Mouse (Mus musculus): ENCODE results near the gene Thbs2.

Gene Thbs2

DNA sequence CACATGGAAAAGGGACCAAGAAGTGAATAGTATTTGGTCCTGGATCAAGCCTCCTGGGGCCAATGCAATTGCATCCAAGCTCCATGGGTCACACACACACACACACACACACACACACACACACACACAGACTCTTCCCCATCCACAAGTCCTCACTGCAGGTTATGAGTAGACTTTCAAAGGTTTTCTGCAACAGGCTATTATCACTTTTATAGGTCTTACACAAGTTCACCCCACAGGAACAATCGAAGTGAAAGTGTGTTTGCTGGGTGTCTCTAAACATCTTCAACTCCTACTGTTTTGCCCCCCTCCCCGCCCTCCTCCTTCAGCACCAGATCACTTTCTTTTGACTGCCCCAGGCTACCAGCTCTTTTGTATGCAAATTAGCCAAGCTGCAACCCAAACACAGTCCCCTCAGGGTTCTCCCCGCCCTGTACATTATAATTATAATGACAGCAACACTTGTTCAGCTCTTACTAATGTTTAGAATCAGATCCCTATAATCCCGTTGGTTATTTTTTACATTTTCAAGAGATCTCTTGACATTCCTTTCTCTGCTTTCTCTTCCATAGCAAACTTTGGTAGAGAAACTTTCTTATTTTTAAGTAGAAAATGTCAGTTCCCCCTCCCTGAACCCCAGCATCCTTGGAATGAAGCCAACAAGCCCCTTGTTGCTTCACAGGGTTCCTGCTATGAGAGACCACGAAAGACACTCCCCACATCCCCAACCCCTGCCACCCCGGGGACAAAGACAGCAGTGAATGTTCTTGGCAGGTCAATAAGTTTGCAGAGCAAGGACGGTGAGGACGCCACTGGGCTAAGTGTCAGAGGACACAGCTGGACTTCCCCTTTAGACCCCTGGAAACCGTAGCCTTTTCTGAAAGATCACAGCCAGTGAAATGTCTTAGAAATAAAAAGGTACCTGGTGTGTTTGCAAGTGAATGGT, 714 bp downstream of the Thbs2 start:
- no peak for DNase-seq

DNA sequence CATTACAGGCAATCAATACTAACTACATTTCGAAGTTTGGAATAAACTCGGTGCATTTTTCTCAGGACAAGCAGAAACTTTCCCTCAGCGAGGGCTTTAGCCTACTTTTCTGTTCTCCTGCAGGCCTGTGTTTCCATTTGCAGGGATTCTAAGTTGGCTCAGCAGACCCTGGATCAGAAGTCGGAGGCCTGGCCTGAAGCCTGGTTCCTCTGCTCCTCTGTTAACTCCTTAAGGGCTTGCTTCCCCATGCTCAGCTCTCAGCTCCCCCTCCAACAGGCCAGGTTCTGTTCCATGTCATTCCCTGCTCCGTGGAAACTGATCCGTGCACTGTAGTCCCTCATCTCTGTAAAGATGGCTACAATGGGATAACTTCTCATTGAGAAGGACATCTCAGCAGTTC, 2.1 kb downstream of the Thbs2 start:
- no peak for DNase-seq

DNA sequence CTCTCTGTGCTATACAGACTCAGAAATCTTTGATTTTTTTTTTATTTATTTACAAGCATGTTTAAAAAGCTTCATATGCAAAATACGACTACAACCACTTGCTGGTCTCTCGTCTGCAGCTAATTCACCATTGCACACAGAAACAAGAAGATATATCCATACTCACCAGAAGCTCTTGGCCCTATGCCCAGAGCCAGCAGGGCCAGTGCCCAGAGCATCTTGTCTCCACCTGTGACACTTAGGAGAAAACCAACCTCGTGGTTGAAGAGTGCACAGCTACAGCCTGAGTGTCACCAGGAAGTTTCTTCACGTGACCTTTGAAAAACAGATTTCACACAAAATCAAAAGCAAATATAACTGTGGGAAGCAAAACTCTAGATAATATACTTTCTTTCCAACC, 2.8 kb downstream of the Thbs2 start:
- DNase-seq: no peak

DNA sequence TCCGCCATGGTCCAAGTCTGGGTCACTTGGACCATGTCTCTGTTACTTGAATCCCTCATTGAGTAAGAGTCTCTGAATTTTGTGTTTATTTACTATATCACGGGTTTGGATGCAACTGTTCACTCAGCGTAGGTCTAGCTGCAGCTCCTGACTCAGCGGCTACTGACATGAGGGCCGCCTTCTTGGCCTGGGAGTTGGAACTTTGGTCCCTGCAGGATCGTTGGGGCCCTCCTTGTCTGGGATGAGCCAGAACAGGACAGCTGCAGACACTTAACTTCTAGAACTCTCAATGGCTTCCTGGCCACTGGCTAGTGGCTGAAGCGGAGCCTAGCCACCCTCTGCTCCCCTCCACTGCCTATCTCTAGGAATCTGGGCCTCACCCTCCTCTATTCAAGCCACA, 11.2 kb downstream of the Thbs2 start:
- DNase-seq: no peak

DNA sequence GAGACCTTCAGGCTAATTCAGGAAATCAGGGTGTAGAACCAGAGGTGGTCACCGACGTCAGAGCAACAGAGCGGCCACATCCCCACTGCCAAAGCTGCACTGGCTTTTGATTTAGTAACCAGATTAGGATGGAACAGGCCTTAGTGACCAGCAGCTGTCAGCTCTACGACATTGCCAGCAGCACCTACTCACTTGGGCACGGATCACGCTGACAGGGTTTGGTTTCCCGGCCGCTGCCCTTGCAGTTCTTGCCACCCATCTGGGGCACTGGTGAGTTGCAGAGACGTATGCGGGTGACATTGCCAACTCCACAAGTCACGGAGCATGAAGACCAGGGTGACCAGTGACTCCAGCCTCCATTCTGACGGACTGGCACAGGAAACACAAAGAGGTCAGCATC, 13.0 kb downstream of the Thbs2 start:
- no peak for DNase-seq

DNA sequence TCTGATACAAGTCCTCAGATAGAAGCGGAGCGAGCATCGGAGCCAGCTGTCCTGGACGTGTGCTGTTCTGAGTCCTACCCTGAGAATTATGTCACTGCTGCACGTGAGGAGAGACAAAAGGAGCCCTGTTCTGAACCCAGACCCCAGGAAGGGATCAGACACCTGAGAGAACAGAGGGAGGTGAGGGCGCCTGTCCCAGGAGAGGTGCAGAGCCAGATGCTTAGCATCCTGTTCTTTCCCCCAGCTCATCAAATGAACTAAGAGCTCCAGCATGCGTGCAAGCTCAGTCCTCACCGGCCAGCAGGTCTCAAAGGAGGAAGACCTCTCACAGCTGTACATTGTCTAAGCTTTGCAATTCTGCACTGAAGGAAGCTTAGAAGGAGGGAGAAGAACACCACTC, 16.8 kb downstream of the Thbs2 start:
- no peak for DNase-seq

DNA sequence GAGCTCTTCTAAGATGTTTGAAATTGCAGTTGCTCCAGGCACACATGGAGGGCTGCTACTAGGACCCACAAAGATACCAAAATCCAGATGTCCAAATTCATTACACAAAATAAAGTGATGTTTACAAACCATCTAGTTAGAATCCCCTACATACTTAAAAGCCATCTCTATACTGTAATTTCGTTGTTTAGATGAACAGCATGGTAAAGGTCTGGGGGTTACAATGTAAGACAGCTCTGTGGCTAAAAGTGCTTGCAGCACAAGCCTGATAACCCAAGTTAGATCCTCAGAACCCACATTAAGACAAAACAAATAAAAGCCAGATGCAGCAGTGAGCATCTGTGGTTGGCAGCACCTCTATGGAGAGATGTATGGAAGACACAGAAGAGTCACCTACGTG, 18.5 kb downstream of the Thbs2 start:
- no peak for DNase-seq

DNA sequence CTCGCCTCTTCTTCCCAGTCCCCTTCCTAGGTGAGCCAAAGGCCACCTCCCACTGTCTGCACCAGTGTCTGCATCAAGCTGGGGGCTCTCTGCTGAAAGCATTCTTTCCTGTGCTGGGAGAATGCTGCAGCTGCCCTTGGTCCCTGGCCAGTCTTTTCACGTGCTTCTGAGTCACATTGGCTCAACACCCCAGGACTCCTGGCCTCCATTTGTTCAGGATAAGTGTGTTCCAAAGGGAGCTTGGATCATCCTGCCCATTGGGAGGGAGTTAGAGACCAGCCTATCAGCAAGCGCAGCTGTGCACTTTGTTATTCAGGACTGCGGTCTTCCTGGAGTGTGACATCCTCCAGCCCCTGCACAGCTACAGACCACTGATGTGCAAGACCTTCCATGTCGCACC, 21.6 kb downstream of the Thbs2 start:
- DNase-seq: peak in 1 of 2 experiments; percentile 10

DNA sequence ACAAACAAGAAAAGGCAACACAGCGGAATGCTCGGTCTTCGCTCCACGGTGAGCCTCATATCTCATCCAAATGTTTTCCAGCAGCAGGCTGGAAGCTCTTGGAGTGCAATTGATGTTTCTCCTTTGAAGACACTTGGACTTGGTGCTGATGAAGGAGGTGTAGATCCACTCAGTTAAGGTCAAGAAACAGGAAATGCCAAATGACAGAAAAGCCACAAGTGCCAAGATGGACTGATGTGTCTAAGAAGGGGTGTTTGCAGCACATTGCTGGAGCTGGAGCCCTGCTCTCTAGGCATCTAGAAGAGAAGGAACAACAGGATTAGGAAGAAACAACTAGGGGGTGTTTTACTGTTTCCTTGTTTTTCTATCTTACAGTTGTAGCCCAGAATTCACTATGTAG, 26.8 kb downstream of the Thbs2 start:
- DNase-seq: no peak

DNA sequence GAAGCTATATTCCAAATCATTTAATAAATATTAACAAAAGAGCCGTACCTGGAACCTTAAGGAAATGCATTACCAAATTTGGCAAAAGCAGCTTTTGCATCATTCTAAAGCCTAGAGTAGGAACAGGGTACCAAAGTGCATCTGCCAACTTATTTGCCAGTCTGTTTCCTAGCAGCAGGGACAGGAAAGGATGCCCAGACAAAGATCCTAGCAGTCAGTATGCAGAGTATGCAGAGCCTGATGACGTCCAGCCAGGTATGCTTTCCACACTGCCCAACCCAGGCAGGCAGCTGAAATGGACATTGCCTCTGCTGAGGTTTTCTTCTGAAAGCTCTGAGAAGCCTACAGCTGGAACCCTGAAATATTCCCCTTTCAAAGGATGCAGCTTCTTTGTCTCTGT, 27.6 kb downstream of the Thbs2 start:
- DNase-seq: no peak

DNA sequence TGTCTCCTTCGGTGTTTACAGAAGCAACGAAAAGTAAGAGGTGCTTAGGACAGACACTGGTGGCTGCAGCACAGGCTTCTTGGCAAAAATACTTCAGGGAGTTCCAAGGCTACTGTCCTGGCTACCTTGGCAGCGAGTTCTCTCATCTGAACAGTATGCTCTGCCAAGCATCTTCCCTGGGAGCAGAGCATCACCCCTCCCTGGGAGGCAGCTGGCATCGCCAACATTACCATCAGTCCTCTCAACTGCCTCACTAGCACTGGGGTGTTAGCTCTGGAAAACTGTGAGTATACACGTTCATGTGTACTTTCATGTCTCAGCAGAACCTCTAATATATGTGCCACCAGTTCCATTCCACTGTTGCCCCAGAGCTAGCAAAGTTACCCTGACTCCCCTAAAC, 30.7 kb downstream of the Thbs2 start:
- DNase-seq: no peak

DNA sequence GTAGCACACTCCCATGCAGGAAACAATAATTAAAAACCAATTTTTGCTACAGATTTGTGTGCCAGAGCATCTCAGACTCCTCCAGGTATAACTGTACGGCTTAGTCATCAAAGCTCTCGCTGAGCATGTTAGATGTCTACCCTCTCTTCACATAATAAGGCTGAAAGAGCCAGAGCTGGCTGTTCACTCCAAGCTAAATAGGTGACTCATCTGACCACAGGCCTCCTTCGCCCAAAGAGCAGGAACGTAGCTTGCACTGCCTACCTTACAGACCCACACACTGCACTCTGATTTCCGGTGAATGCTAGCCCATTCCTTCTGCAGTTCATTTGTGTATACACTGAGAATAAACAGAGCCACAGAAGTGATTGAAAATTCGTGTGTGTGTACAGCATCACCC, 31.6 kb downstream of the Thbs2 start:
- DNase-seq: no peak

DNA sequence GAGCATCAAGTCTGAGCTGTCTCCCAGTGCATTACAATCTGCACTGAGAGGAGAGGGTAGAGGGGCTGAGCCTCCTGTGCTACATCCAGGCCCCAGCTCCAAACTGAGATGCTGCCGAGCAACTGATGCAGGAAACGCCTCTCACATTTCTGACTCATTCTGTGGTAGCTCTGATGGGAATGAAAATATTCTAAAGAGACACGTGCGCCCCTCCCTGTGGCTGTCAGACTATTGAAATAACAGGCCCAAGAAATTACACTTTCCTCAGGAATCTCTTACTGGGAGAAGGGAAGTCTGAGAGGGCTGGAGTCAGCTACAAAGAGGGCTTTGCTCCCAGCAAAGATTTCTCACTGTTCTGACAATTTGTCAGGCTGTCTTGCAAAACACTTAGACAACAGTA, 34.3 kb downstream of the Thbs2 start:
- no peak for DNase-seq

DNA sequence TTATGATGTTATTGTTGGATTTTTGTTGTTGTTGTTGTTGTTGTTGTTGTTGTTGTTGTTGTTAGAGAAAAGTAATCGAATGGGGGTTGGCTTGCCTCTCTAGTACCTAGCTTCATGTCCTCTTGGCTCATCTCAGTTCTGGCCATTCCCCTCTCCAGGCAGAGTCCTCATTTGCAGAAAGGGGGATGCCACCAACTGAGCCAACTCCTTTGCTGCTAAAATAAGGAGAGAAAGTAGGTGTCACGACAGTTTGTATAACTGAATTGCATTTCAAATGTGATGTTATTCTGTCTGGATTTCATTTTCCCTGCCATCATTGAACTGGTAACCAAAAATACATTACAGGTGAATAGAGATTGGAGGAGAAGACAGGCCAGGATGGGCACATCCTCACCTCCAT, 35.9 kb downstream of the Thbs2 start:
- no peak for DNase-seq

DNA sequence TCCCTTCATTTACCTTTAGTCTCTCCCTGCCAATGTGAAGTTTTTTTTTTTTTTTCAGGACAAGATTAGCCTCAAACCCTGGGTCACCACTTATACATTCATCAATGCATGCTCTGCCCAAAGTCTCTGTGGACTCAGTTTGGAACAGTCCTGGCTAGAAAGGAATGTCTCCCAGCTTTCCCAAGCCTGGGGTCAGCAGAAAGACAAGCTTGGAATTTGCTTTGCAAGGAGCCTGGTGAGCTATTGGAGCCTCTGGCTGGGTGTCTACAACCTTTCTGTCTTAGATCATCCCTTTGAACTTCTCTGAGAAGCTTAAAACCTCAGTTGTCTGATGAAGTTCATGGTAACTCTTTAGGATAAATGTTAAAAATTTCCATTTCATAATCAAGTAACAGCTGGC, 36.9 kb downstream of the Thbs2 start:
- DNase-seq: no peak

DNA sequence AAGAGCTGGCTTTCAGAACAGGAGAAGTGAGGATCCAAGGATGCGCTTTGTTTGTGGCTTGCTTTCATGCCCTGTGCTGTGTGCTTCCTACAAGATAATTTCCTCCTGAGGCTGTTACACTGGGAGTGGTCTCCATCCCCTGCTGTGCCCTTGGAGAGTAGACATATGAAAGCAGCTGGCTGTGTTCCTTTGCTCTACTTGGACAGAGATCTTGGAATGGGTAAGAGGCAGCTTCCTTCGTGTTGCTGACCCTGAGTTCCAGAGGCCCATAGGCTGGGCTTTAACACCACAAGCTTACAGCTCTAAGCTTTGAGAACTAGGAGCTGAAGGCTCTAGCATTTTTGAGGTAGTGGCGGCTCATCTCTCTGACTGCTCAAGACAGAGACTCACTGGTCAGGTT, 39.1 kb downstream of the Thbs2 start:
- no peak for DNase-seq

DNA sequence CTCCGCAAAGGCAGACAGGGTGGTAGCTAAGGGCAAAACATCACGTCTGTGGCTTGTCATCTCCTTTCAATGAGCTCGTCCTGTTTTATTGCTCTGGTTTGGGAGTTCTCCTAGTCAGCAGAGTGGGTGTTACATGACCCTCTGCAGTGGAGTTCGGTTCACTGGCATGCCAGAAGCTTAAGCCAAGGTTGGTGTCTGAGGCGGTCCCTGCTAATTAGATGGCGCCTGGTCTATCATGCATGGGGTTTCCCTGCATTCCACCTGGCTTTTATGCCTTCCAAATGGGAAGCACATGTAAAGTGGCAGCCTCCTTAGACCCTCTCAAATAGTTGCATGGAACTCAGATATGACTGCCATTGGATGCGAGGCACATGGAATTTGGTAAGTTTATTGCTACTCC, 42.0 kb downstream of the Thbs2 start:
- no peak for DNase-seq

DNA sequence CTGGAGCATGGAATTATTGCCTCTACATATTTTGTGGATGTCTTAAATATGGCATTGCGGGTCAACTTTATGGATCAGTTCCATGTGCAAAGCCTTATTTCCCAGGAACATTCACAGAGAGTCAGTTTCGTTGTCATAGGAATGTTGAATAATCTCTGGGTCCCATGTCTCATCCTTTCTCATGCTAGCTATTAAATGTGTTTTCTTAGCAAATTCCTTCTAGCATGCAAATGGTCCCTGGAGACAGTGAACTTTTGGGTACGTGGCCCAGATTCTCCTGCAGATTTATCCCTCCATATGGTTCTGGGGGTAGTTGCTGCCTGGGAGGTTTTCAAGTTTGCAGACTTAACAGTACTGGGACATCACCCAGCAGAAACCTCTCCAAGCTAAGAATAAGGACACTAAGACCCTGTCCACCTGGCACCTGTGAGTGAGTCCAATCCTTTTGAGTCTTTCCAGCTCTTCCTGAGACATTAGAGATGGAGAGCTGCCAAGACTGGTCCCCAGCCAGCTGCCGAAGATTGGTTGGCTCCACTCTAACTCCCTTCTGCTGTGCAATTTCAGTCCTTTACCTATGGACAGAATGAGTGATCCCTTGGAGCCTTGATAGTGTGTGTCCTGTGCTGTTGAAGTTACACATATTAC, 45.9 kb downstream of the Thbs2 start:
- no peak for DNase-seq

DNA sequence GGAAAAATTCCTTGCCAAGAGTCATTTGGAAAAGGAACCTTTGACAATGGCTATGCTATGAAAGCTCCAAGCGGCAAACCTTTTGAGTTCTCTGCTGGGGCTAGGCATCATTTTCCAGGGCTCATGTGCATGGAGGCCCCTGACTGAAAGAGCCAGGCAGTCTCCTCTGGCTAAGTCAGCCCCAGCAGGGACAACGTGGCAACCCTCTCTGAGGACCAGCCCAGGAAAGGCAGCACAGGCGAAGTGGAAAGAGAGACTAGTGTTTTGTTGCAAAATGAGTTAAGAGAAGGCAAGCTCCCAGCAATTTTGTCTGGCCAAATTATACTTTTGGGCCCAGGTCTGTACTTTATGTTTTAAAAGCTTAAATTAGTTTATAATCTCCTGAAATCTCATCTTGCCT, 50.0 kb downstream of the Thbs2 start:
- DNase-seq: no peak

DNA sequence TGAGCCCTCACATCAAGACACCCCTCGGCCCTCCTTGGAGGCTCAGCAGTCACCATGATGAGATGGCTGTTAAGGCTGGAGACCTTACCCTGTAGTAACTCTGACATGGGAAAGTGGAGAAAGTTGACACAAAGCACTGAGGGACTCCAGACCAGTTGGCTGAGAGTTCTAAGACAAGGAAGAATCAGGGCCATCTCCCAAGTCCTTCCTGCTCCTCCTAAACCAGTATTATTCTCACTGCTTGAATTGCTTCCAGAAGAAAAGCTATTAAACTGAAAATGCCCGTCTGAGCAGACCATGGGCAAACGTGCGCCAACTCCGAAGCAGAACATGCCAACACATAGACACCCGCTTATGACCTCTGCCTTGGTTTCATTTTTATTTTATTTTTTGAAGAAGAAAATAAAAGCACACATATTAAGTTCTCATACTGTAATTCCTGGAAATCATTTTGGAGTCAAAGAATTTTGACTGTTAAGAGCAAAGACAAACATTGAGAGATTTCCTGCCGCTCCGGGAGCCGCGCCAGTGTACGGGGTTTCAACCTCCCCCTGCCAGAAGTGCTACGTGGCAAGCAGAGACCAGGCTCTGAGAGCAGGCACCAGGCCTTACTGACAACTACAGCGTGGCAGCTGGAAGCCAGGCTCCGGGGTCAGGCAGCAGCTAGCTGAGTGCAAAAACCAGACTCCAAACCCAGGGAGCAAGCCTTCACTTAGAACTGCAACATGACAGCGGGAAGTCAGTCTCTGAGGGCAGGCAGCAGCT, 53.5 kb downstream of the Thbs2 start:
- DNase-seq: peak; percentile 61 to 72

DNA sequence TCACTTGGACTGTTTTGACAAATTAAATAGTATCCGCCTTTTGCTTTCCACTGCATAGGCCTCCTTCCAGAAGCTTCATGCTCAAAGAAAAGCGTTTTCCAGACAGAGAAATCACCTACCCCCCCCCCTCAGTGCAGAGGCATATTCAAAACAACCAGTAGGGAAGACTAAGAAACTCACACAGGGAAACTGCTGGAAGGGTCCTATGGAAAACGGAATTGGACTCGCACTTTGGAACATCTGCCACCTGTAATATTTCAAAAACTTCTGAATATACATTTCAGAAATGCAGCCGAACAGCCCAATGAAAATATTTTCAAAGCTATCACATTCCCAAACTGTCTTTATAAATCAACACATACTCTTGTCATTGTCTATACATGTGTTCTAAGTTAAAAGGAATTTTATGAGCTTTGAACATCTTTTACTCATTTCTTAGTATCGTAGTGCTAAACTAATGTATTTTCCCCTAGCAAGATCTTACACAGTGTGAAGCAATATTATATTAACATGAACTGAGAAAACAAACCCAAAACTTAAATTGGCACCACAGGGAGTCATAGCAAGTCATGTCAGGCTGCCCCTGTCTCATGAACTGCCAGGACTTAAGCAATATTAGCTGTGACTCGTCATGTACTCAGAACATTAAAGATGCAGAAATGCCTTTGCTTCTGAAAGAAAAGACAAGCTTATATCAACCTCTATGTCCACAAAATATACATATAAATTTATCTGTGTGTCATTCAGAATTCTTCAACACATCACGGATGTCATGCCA, 58.3 kb downstream of the Thbs2 start:
- DNase-seq: no peak

DNA sequence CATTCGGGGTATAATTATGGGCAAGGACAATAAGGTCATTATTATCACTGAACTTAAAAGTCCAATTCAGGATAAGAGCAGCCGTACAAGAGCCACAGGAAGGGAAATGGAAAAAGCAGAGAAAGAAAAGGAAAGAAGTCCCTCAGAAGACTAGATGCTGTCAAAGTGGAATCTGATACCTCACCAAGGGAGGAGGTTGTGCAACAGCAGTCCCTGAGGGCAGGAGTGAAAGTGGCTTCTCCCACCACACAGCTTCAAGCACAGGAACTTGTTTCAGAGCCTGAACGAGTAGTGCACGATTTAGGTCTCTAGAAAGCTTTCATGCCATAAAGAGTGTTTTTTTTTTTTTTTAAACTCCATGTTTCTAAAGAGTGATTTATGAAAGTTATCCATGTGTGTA, 65.1 kb downstream of the Thbs2 start:
- DNase-seq: no peak

DNA sequence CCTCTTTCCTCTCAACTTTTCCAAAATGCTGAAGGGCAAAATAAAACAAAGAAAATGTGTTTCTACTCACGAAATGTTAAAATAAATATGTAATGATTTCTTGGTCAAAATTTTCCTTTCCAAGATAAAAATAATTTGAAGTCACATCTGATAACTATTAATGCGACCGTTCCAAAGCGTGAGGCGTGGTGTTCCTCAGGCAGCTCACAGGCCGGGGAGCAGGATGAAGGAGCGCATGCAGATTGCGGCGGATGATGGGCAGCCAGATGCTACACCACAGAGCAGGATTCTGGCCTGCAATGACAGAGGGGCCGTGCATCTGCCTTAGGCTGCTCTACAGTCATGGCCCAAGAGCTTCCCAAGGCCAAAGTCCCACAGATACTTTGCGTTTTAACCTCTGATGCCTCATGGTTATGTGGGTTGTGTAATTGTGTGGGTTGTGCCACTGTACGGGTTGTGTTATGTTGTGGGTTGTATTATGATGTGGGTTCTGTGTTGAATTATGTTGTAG, 66.2 kb downstream of the Thbs2 start:
- no peak for DNase-seq

Data from kidney, postnatal 25 days (tissue).